ENCODE assay signal across 24 mouse cellular contexts in genomic region chr2:45700578-45700977, GRCm38 (mm10).
DNase-seq lines count a peak whose midpoint lies in the region; ATAC-seq and TF ChIP-seq lines count a peak whose summit lies in the region.
"Had no signal": no experiment of that assay in that cellular context is flagged by ENCODE, and none has a peak within 500 bp of the region (broad histone marks: within the 10 kb centered on the region; RNA-seq: fewer than 3 reads in every experiment).

No protein-coding gene starts in this region.

- H3K4me1 ChIP-seq in kidney, embryonic 14.5 days (ENCODE audit: control insufficient read depth, insufficient read depth, low read length) = no peaks in the 10 kb centered on the region
- no peaks in the 10 kb centered on the region for H3K4me1 ChIP-seq in kidney, adult 2 months (ENCODE audit: control insufficient read depth, insufficient read depth, low read length)
- H3K4me1 ChIP-seq in kidney, embryonic 16.5 days (ENCODE audit: insufficient read depth, low read length) = 0 out of 2 replicates have a peak, but pooled peaks cover 11% of the 10 kb centered on the region
- H3K4me1 ChIP-seq: embryonic facial prominence, embryonic 13.5 days; forebrain, embryonic 12.5 days had no signal

- no peak overlapping the region for H3K27ac ChIP-seq in kidney, embryonic 14.5 days (ENCODE audit: low read depth, low read length)
- H3K27ac ChIP-seq in kidney, adult 2 months (ENCODE audit: insufficient read depth, low read depth, low read length) = no peak overlapping the region
- peak overlapping the region; percentile 23; the same call in 1 of the 2 replicates for H3K27ac ChIP-seq in kidney, embryonic 16.5 days (ENCODE audit: low read length)
- H3K27ac ChIP-seq: embryonic facial prominence, embryonic 13.5 days; embryonic facial prominence, embryonic 15.5 days; forebrain, embryonic 10.5 days; forebrain, embryonic 12.5 days had no signal

- TF ChIP-seq CTCF in kidney, adult 2 months (conservative IDR thresholded peaks at IDR 0.05; ENCODE audit: insufficient read depth, insufficient read length, low read depth, low read length) = no peak

- no peak for DNase-seq in kidney, adult 2 months
- DNase-seq in kidney, adult 9 months = no peak
- DNase-seq in kidney, postnatal 14 days = peak; percentile 18
- DNase-seq in kidney, postnatal 36 days = no peak
- peak; percentile 4 for DNase-seq in mesoderm, embryonic 11.5 days (ENCODE audit: low read depth, low spot score)
- DNase-seq: adrenal gland, adult 2 months; adrenal gland, postnatal 10 days; adrenal gland, postnatal 25 days; cerebellum, adult 11 months; cerebellum, adult 18-20 months; cerebellum, adult 8-10 months; cerebellum, adult 9-11 months; cerebellum, postnatal 14 days; cerebellum, postnatal 36 days; embryo, embryonic 11 days had no signal

- 26% methylated on average over 1 of the region's 1 CpGs for WGBS in kidney, embryonic 14.5 days
- 48% methylated on average over 1 of the region's 1 CpGs for WGBS in kidney, adult 2 months
- WGBS in kidney, embryonic 16.5 days = 21% methylated on average over 1 of the region's 1 CpGs

- H3K9ac ChIP-seq in kidney, embryonic 14.5 days (ENCODE audit: low read depth, low read length) = no peak overlapping the region
- no peak overlapping the region for H3K9ac ChIP-seq in kidney, embryonic 16.5 days (replicated peaks; ENCODE audit: low read length)
- H3K9ac ChIP-seq: embryonic facial prominence, embryonic 13.5 days; embryonic facial prominence, embryonic 15.5 days; forebrain, embryonic 12.5 days had no signal

- H3K36me3 ChIP-seq in kidney, embryonic 14.5 days (ENCODE audit: control insufficient read depth, insufficient read depth, low read length) = no peaks in the 10 kb centered on the region
- no peaks in the 10 kb centered on the region for H3K36me3 ChIP-seq in kidney, adult 2 months (ENCODE audit: control insufficient read depth, insufficient read depth, low read length)
- H3K36me3 ChIP-seq in kidney, embryonic 16.5 days (ENCODE audit: insufficient read depth, low read length) = no peaks in the 10 kb centered on the region
- H3K36me3 ChIP-seq: embryonic facial prominence, embryonic 13.5 days; embryonic facial prominence, embryonic 15.5 days; forebrain, embryonic 10.5 days; forebrain, embryonic 12.5 days had no signal

- H3K4me3 ChIP-seq in kidney, embryonic 14.5 days (ENCODE audit: low read length) = no peak overlapping the region
- no peak overlapping the region for H3K4me3 ChIP-seq in kidney, adult 2 months (ENCODE audit: insufficient read depth, low read depth, low read length)
- H3K4me3 ChIP-seq in kidney, embryonic 16.5 days (ENCODE audit: low read length) = no peak overlapping the region
- H3K4me3 ChIP-seq: embryonic facial prominence, embryonic 13.5 days; embryonic facial prominence, embryonic 15.5 days; erythroblast, embryonic 14.5 days; forebrain, embryonic 10.5 days; forebrain, embryonic 12.5 days had no signal

- H3K9me3 ChIP-seq in kidney, embryonic 14.5 days (ENCODE audit: control insufficient read depth, low read length) = no peaks in the 10 kb centered on the region
- no peaks in the 10 kb centered on the region for H3K9me3 ChIP-seq in kidney, embryonic 16.5 days (ENCODE audit: low read length)
- H3K9me3 ChIP-seq: embryonic facial prominence, embryonic 13.5 days; embryonic facial prominence, embryonic 15.5 days; forebrain, embryonic 10.5 days; forebrain, embryonic 12.5 days had no signal

- peak; percentile 52; the same call in 1 of the 2 replicates for ATAC-seq in kidney, embryonic 14.5 days (ENCODE audit: low FRiP score, low TSS enrichment)
- no peak for ATAC-seq in kidney, embryonic 16.5 days (ENCODE audit: low FRiP score, low TSS enrichment)
- ATAC-seq in megakaryocyte progenitor cell, adult 5-6 weeks (replicated peaks; ENCODE audit: poor library complexity) = no peak
- ATAC-seq: forebrain, embryonic 14.5 days had no signal

- no peak overlapping the region for H3K4me2 ChIP-seq in kidney, embryonic 14.5 days (replicated peaks; ENCODE audit: low read depth, low read length)
- H3K4me2 ChIP-seq in kidney, embryonic 16.5 days (replicated peaks; ENCODE audit: low read depth, low read length) = no peak overlapping the region
- H3K4me2 ChIP-seq: embryonic facial prominence, embryonic 13.5 days; embryonic facial prominence, embryonic 15.5 days; forebrain, embryonic 12.5 days had no signal

- no peak for TF ChIP-seq POLR2A in kidney, adult 2 months (IDR thresholded peaks at IDR 0.05; ENCODE audit: low read depth, low read length)

- no peaks in the 10 kb centered on the region for H3K27me3 ChIP-seq in kidney, embryonic 14.5 days (ENCODE audit: control insufficient read depth, insufficient read depth, low read length)
- no peaks in the 10 kb centered on the region for H3K27me3 ChIP-seq in kidney, adult 2 months (replicated peaks; ENCODE audit: control insufficient read depth, insufficient read depth, low read length)
- no peaks in the 10 kb centered on the region for H3K27me3 ChIP-seq in kidney, embryonic 16.5 days (ENCODE audit: insufficient read depth, low read length)
- H3K27me3 ChIP-seq: embryonic facial prominence, embryonic 13.5 days; embryonic facial prominence, embryonic 15.5 days; forebrain, embryonic 12.5 days had no signal

Comparison
In these comparisons a context has a peak if more than half of its experiments do, and no peak if none do; other contexts are left out.
1. DNase-seq: peak in kidney, postnatal 14 days (single experiment) and mesoderm, embryonic 11.5 days (single experiment); none in kidney, adult 2 months (single experiment), kidney, adult 9 months (single experiment) and kidney, postnatal 36 days (0 of 2).